Mouse (Mus musculus): ENCODE measurements around the gene Lsm7.

GRCm38 (mm10) chr10:80843931-80844547, 11.0 kb downstream of the Lsm7 start, which contains the start of gene Lingo3:
- TF ChIP-seq CTCF (IDR thresholded peaks at IDR 0.05) (no peak), POLR2A (IDR thresholded peaks at IDR 0.05; ENCODE audit: insufficient read depth, low read depth, low read length) (no peak), EP300 (IDR thresholded peaks at IDR 0.05; ENCODE audit: insufficient read depth, low read depth, low read length) (no peak)

Data from heart, adult 2 months (tissue).